Mouse (Mus musculus) bone marrow, adult 2 months (tissue): ENCODE results near the gene Atf6.

Experiments used
- CTCF ChIP-seq: fragments of 200-500 bp; IDR thresholded peaks from 2 replicates; pipeline ENCODE4 v1.5.1; 2011; ENCODE audit warnings: low read length, control low read depth; ENCODE audit not compliant: control insufficient read depth, insufficient read depth
- POLR2A ChIP-seq: fragments of 200-500 bp; IDR thresholded peaks from 2 replicates; pipeline ENCODE4 v1.6.1; 2011; ENCODE audit warnings: low read depth, mild to moderate bottlenecking, control low read depth, low read length, borderline replicate concordance; ENCODE audit not compliant: control insufficient read depth

- TF ChIP-seq CTCF (no peak), POLR2A (no peak)
Measured at GRCm38 (mm10) chr1:170864234-170864633, 3.3 kb downstream of the Atf6 start.
